Mouse (Mus musculus) stomach, embryonic 14.5 days (tissue): ENCODE data around the gene Gstm4. TPM values are rescaled to one million over a fixed set of nuclear protein-coding genes. Genes with fewer than 3 reads are reported as not detected.
A peak's percentile ranks its signal among the peaks of the same experiment; 100 is the strongest.

ENCODE experiments used
- ATAC-seq: fragments of 200-750 bp; cut with Nextera tagmentation; 2 replicates; pipeline ENCODE4 v1.8.0; 2017; ENCODE audit warnings: low read depth, moderate TSS enrichment; ENCODE audit not compliant: insufficient number of reproducible peaks, insufficient read depth, low FRiP score
- H3K27ac ChIP-seq: fragments of 300-500 bp; sonication (generic); 2 replicates; pipeline ENCODE4 v1.5.1; 2014; ENCODE audit warnings: mild to moderate bottlenecking, low read length, moderate library complexity, mixed read lengths
- H3K27me3 ChIP-seq: fragments of 300-500 bp; sonication (generic); 2 replicates; pipeline ENCODE4 v1.6.1; 2014; ENCODE audit warnings: low read length, control low read depth, mixed read lengths; ENCODE audit not compliant: control insufficient read depth, insufficient read depth
- H3K36me3 ChIP-seq: fragments of 300-500 bp; sonication (generic); 2 replicates; pipeline ENCODE4 v1.6.1; 2014; ENCODE audit warnings: mild to moderate bottlenecking, control low read depth, low read length, moderate library complexity, mixed read lengths; ENCODE audit not compliant: control insufficient read depth, insufficient read depth
- H3K4me1 ChIP-seq: fragments of 300-500 bp; sonication (generic); 2 replicates; pipeline ENCODE4 v1.6.1; 2014; ENCODE audit warnings: low read length, control low read depth, mixed read lengths; ENCODE audit not compliant: control insufficient read depth, insufficient read depth
- H3K4me2 ChIP-seq: fragments of 300-500 bp; sonication (generic); replicated peaks from 2 replicates; pipeline ENCODE4 v1.6.1; 2014; ENCODE audit warnings: low read depth, low read length, control low read depth
- H3K4me3 ChIP-seq: fragments of 300-500 bp; sonication (generic); 2 replicates; pipeline ENCODE4 v1.5.1; 2014; ENCODE audit warnings: low read depth, low read length, control low read depth
- H3K9ac ChIP-seq: fragments of 300-500 bp; sonication (generic); replicated peaks from 2 replicates; pipeline ENCODE4 v1.6.1; 2014; ENCODE audit warnings: low read depth, mild to moderate bottlenecking, control low read depth, low read length, moderate library complexity, mixed read lengths
- H3K9me3 ChIP-seq: fragments of 300-500 bp; sonication (generic); 2 replicates; pipeline ENCODE4 v1.6.1; 2016; ENCODE audit warnings: low read depth, low read length, control low read depth; ENCODE audit not compliant: control insufficient read depth
- WGBS: fragments of 180-500 bp; shearing (Covaris S2); extraction: QIAGEN DNeasy Blood & Tissue Kit; methylation state at CpG from one replicate; pipeline ENCODE4 v1.1.7; 2014; 5-methylcytosine and 5-hydroxymethylcytosine counted together
- polyA plus RNA-seq: library from polyadenylated mRNA; unstranded; fragments of >200 nt; fragmentation: Nextera tagmentation; extraction: Ambion mirVana; gene quantifications from 2 replicates; pipeline ENCODE4 v1.2.1, GENCODE M21; 2014

Gstm4 gene
- polyA plus RNA-seq, 1 experiment from 2014 or later, result 18.1 TPM

- Histone ChIP-seq H3K4me3 (no peak overlapping the region; the same call in 1 of the 2 replicates), H3K4me2 (peak overlapping the region; percentile 99), H3K9me3 (no peaks in the 10 kb centered on the region), H3K27me3 (no peaks in the 10 kb centered on the region), H3K4me1 (peaks cover 35% of the 10 kb centered on the region), H3K27ac (no peak overlapping the region), H3K9ac (no peak overlapping the region), H3K36me3 (no peaks in the 10 kb centered on the region)
- no peak for ATAC-seq
- WGBS, result 79% methylated on average over 3 of the region's 3 CpGs
Observed at GRCm38 (mm10) chr3:108087329-108087728, 42.6 kb upstream of the Gstm4 start.

- WGBS, result under 1% methylated on average over 29 of the region's 29 CpGs
- H3K4me1 ChIP-seq, result peaks cover 37% of the 10 kb centered on the region
Observed at GRCm38 (mm10) chr3:108086470-108086979, 41.8 kb upstream of the Gstm4 start, which contains the start of gene Ampd2. Gene Ampd2 (minus strand): TSS chr3:108086651.

GRCm38 (mm10) chr3:108085721-108086469 is 41.2 kb upstream of the Gstm4 start:
- H3K9me3 ChIP-seq, result no peaks in the 10 kb centered on the region
- no peaks in the 10 kb centered on the region for H3K36me3 ChIP-seq
- peaks cover 37% of the 10 kb centered on the region for H3K4me1 ChIP-seq
- H3K27ac ChIP-seq, result peak overlapping the region; percentile 92
- H3K9ac ChIP-seq, result peak overlapping the region; percentile 84
- under 1% methylated on average over 31 of the region's 31 CpGs for WGBS
- H3K4me3 ChIP-seq, result peak overlapping the region; percentile 70
- peak; percentile 65 for ATAC-seq
- no peaks in the 10 kb centered on the region for H3K27me3 ChIP-seq
- H3K4me2 ChIP-seq, result peak overlapping the region; percentile 99

More at GRCm38 (mm10) chr3:108086470-108086979, 41.8 kb upstream of the Gstm4 start, which contains the start of gene Ampd2:
- Histone ChIP-seq H3K4me2 (peak within 1 kb of the TSS; percentile 99), H3K9me3 (no peaks in the 10 kb centered on the region), H3K9ac (peak within 1 kb of the TSS; percentile 84), H3K4me3 (peak within 1 kb of the TSS; percentile 70), H3K27ac (peak within 1 kb of the TSS; percentile 92), H3K36me3 (no peaks in the 10 kb centered on the region), H3K27me3 (no peaks in the 10 kb centered on the region)
- peak; percentile 11; the same call in 1 of the 2 replicates for ATAC-seq

- H3K4me1 ChIP-seq, result peaks cover 37% of the 10 kb centered on the region
- no peaks in the 10 kb centered on the region for H3K9me3 ChIP-seq
- H3K4me2 ChIP-seq, result peak overlapping the region; percentile 99
- WGBS, result under 1% methylated on average over 14 of the region's 14 CpGs
- 0 out of 2 replicates have a peak, but pooled peaks cover 2% of the 10 kb centered on the region for H3K36me3 ChIP-seq
- peak overlapping the region; percentile 92 for H3K27ac ChIP-seq
- peak overlapping the region; percentile 84 for H3K9ac ChIP-seq
- ATAC-seq, result peak; percentile 85
- peak overlapping the region; percentile 70 for H3K4me3 ChIP-seq
- H3K27me3 ChIP-seq, result no peaks in the 10 kb centered on the region
Observed at GRCm38 (mm10) chr3:108085281-108085720, 40.6 kb upstream of the Gstm4 start.

- H3K4me1 ChIP-seq, result peaks cover 37% of the 10 kb centered on the region
- H3K27me3 ChIP-seq, result no peaks in the 10 kb centered on the region
- peak overlapping the region; percentile 92 for H3K27ac ChIP-seq
- H3K36me3 ChIP-seq, result 0 out of 2 replicates have a peak, but pooled peaks cover 3% of the 10 kb centered on the region
- WGBS, result 12% methylated on average over 13 of the region's 13 CpGs
- H3K9ac ChIP-seq, result peak overlapping the region; percentile 84; the same call in 1 of the 2 replicates
- peak overlapping the region; percentile 99 for H3K4me2 ChIP-seq
- H3K4me3 ChIP-seq, result peak overlapping the region; percentile 70
- no peaks in the 10 kb centered on the region for H3K9me3 ChIP-seq
- peak; percentile 6; the same call in 1 of the 2 replicates for ATAC-seq
Observed at GRCm38 (mm10) chr3:108084767-108085270, 40.1 kb upstream of the Gstm4 start.

- Histone ChIP-seq H3K27me3 (no peaks in the 10 kb centered on the region), H3K36me3 (peaks cover 12% of the 10 kb centered on the region; the same call in 1 of the 2 replicates), H3K4me2 (peak overlapping the region; percentile 99), H3K27ac (no peak overlapping the region), H3K4me3 (peak overlapping the region; percentile 70), H3K9ac (peak overlapping the region; percentile 84; the same call in 1 of the 2 replicates), H3K4me1 (peaks cover 31% of the 10 kb centered on the region), H3K9me3 (no peaks in the 10 kb centered on the region)
- 68% methylated on average over 4 of the region's 4 CpGs for WGBS
- ATAC-seq, result no peak
Observed at GRCm38 (mm10) chr3:108083904-108084407, 39.3 kb upstream of the Gstm4 start.

GRCm38 (mm10) chr3:108083161-108083560 is 38.5 kb upstream of the Gstm4 start:
- no peak for ATAC-seq
- Histone ChIP-seq H3K4me3 (no peak overlapping the region), H3K9me3 (no peaks in the 10 kb centered on the region), H3K9ac (no peak overlapping the region), H3K4me1 (peaks cover 31% of the 10 kb centered on the region), H3K36me3 (peaks cover 16% of the 10 kb centered on the region; the same call in 1 of the 2 replicates), H3K4me2 (no peak overlapping the region), H3K27ac (no peak overlapping the region), H3K27me3 (no peaks in the 10 kb centered on the region)
- 47% methylated on average over 2 of the region's 2 CpGs for WGBS

GRCm38 (mm10) chr3:108082251-108082875 is 37.7 kb upstream of the Gstm4 start:
- ATAC-seq, result no peak
- 67% methylated on average over 1 of the region's 1 CpGs for WGBS
- H3K9me3 ChIP-seq, result no peaks in the 10 kb centered on the region
- H3K27ac ChIP-seq, result no peak overlapping the region
- no peaks in the 10 kb centered on the region for H3K27me3 ChIP-seq
- no peak overlapping the region for H3K4me2 ChIP-seq
- no peak overlapping the region for H3K9ac ChIP-seq
- H3K4me3 ChIP-seq, result no peak overlapping the region
- peaks cover 21% of the 10 kb centered on the region for H3K36me3 ChIP-seq
- H3K4me1 ChIP-seq, result peaks cover 30% of the 10 kb centered on the region
